Mouse (Mus musculus) midbrain, embryonic 11.5 days (tissue): ENCODE data around the gene C77080. TPM values are rescaled to one million over a fixed set of nuclear protein-coding genes. Genes with fewer than 3 reads are reported as not detected.
A peak's percentile ranks its signal among the peaks of the same experiment; 100 is the strongest.
"Not testable (repeated sequence)": the region's sequence is repeated elsewhere in the genome, so short reads cannot be mapped to it uniquely, and the experiment has no call there.

Source experiments
- ATAC-seq: fragments of 200-750 bp; cut with Nextera tagmentation; 2 replicates; pipeline ENCODE4 v1.8.0; 2017; ENCODE audit warnings: moderate TSS enrichment, moderate library complexity; ENCODE audit not compliant: low FRiP score
- DNase-seq: peaks from one replicate; pipeline ENCODE4 v3.0.0; 2015; ENCODE audit warnings: low spot score; ENCODE audit errors: missing footprints
- H3K27ac ChIP-seq: fragments of 300-500 bp; sonication (generic); 2 replicates; pipeline ENCODE4 v1.5.1; 2014; ENCODE audit warnings: low read depth, low read length
- H3K27me3 ChIP-seq: fragments of 300-500 bp; sonication (generic); 2 replicates; pipeline ENCODE4 v1.6.1; 2014; ENCODE audit warnings: mild to moderate bottlenecking, low read length, moderate library complexity, mixed read lengths; ENCODE audit not compliant: control insufficient read depth, insufficient read depth
- H3K36me3 ChIP-seq: fragments of 300-500 bp; sonication (generic); 2 replicates; pipeline ENCODE4 v1.6.1; 2014; ENCODE audit warnings: mild to moderate bottlenecking, low read length, moderate library complexity, mixed read lengths; ENCODE audit not compliant: control insufficient read depth, insufficient read depth
- H3K4me1 ChIP-seq: fragments of 300-500 bp; sonication (generic); 2 replicates; pipeline ENCODE4 v1.6.1; 2014; ENCODE audit warnings: low read length; ENCODE audit not compliant: control insufficient read depth, insufficient read depth
- H3K4me2 ChIP-seq: fragments of 300-500 bp; sonication (generic); 2 replicates; pipeline ENCODE4 v1.6.1; 2014; ENCODE audit warnings: mild to moderate bottlenecking, moderate library complexity
- H3K4me3 ChIP-seq: fragments of 300-500 bp; sonication (generic); 2 replicates; pipeline ENCODE4 v1.5.1; 2014; ENCODE audit warnings: low read depth, low read length
- H3K9ac ChIP-seq: fragments of 300-500 bp; sonication (generic); 2 replicates; pipeline ENCODE4 v1.6.1; 2014; ENCODE audit warnings: low read length
- H3K9me3 ChIP-seq: fragments of 300-500 bp; sonication (generic); 2 replicates; pipeline ENCODE4 v1.6.1; 2016; ENCODE audit warnings: low read length; ENCODE audit not compliant: control insufficient read depth
- WGBS: fragments of 180-500 bp; shearing (Covaris S2); extraction: QIAGEN DNeasy Blood & Tissue Kit; methylation state at CpG from one replicate; pipeline ENCODE4 v1.1.7; 2014; 5-methylcytosine and 5-hydroxymethylcytosine counted together
- polyA plus RNA-seq: library from polyadenylated mRNA; unstranded; fragments of >200 nt; fragmentation: Nextera tagmentation; extraction: Ambion mirVana; gene quantifications from 2 replicates; pipeline ENCODE4 v1.2.1, GENCODE M21; 2014

Gene C77080
- polyA plus RNA-seq, 1 experiment from 2014 or later: 3.7 TPM

GRCm38 (mm10) chr4:129212486-129212885 lies 48.7 kb downstream of the C77080 start:
- not testable (repeated sequence) for H3K9ac ChIP-seq, H3K4me1 ChIP-seq, H3K4me3 ChIP-seq, DNase-seq, H3K9me3 ChIP-seq, H3K4me2 ChIP-seq, H3K27me3 ChIP-seq, H3K27ac ChIP-seq, ATAC-seq
- peaks cover 37% of the 10 kb centered on the region for H3K36me3 ChIP-seq
- WGBS: 68% methylated on average over 3 of the region's 3 CpGs

- Histone ChIP-seq H3K4me2 (no peak overlapping the region), H3K36me3 (peaks cover 34% of the 10 kb centered on the region), H3K4me1 (no peaks in the 10 kb centered on the region), H3K9ac (no peak overlapping the region), H3K27me3 (no peaks in the 10 kb centered on the region), H3K27ac (no peak overlapping the region), H3K9me3 (no peaks in the 10 kb centered on the region), H3K4me3 (no peak overlapping the region)
- WGBS: 85% methylated on average over 4 of the region's 4 CpGs
- ATAC-seq: no peak
- DNase-seq: no peak
Observed at GRCm38 (mm10) chr4:129211461-129211860, 49.7 kb downstream of the C77080 start.

DNA sequence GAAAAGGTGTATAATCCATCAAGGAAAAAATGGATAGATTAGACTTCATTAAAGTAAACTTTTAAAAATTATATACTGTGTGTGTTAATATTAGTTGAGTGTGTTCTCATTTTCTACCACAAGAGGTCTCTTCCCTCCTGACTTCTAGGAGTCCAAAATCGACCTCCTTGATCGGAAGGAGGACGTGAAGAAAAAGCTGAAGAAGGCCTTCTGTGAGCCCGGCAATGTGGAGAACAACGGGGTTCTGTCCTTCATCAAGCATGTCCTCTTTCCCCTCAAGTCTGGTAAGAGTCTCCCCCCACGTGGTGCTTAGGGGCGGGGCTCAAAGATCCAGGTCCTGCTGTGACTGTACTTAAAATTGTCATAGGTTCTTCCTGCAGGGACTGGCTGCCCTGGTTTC lies 51.7 kb downstream of the C77080 start:
- H3K36me3 ChIP-seq: peaks cover 33% of the 10 kb centered on the region
- H3K4me1 ChIP-seq: no peaks in the 10 kb centered on the region

DNA sequence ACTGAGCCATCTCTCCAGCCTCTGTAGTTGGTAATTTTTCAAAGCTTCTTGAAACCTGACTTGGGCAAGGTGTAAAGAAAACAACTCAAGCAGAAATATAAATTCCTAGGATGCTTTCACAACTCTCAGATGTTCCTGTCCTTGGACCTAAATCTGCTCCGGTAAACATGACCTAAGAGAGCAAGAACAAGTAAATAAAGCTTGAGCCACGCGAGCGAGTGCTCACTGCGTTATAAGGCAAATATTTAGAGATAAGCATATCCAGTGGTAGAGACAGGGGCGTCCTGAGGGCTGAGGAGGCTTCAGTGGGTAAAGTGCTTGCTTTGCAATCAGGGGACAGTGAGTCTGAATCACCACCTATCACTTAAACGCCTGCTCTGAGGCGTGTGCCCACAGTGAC lies 54.4 kb downstream of the C77080 start:
- no peaks in the 10 kb centered on the region for H3K9me3 ChIP-seq
- no peaks in the 10 kb centered on the region for H3K27me3 ChIP-seq
- no peak overlapping the region for H3K4me3 ChIP-seq
- DNase-seq: no peak
- no peak overlapping the region for H3K9ac ChIP-seq
- no peak overlapping the region for H3K4me2 ChIP-seq
- no peaks in the 10 kb centered on the region for H3K4me1 ChIP-seq
- 95% methylated on average over 8 of the region's 8 CpGs for WGBS
- H3K36me3 ChIP-seq: peaks cover 30% of the 10 kb centered on the region
- no peak for ATAC-seq
- H3K27ac ChIP-seq: no peak overlapping the region

More for the DNA sequence above, 51.7 kb downstream of the C77080 start:
- DNase-seq (no peak), ATAC-seq (no peak)
- Histone ChIP-seq H3K9me3 (no peaks in the 10 kb centered on the region), H3K27me3 (no peaks in the 10 kb centered on the region), H3K27ac (no peak overlapping the region), H3K9ac (no peak overlapping the region), H3K4me3 (no peak overlapping the region), H3K4me2 (no peak overlapping the region)
- 67% methylated on average over 7 of the region's 7 CpGs for WGBS

GRCm38 (mm10) chr4:129204655-129205054 lies 56.5 kb downstream of the C77080 start:
- Histone ChIP-seq H3K4me1 (no peaks in the 10 kb centered on the region), H3K4me3 (no peak overlapping the region), H3K36me3 (peaks cover 28% of the 10 kb centered on the region), H3K27me3 (no peaks in the 10 kb centered on the region), H3K27ac (no peak overlapping the region), H3K4me2 (no peak overlapping the region), H3K9ac (no peak overlapping the region), H3K9me3 (no peaks in the 10 kb centered on the region)
- DNase-seq: no peak
- ATAC-seq: no peak
- WGBS: 95% methylated on average over 10 of the region's 10 CpGs

- no peak overlapping the region for H3K9ac ChIP-seq
- no peaks in the 10 kb centered on the region for H3K4me1 ChIP-seq
- no peak overlapping the region for H3K27ac ChIP-seq
- 97% methylated on average over 6 of the region's 6 CpGs for WGBS
- ATAC-seq: no peak
- H3K9me3 ChIP-seq: no peaks in the 10 kb centered on the region
- H3K36me3 ChIP-seq: peaks cover 14% of the 10 kb centered on the region; the same call in 1 of the 2 replicates
- H3K27me3 ChIP-seq: no peaks in the 10 kb centered on the region
- DNase-seq: no peak
- no peak overlapping the region for H3K4me3 ChIP-seq
- no peak overlapping the region for H3K4me2 ChIP-seq
Observed at GRCm38 (mm10) chr4:129197514-129197913, 63.7 kb downstream of the C77080 start.

DNA sequence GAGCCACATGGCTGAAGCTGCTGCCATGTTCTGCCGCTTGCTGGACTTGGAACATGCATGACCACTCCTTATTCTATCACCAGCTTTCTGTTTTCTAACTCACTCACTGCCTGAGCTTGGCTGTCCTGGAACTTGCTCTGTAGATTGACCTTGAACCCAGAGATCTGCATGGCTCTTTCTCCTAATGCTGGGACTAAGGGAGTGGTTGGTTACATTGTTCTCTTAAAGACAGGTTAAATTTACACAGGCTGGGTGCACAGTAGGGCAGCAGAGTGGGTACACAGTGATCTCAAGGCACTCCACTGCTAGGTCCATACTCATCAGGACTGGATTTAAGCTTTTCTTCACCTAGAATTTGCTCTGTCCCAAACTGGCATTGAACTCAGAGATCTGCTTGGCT lies 66.9 kb downstream of the C77080 start:
- Histone ChIP-seq H3K27me3 (no peaks in the 10 kb centered on the region), H3K9me3 (no peaks in the 10 kb centered on the region), H3K36me3 (peaks cover 12% of the 10 kb centered on the region; the same call in 1 of the 2 replicates), H3K4me2 (no peak overlapping the region), H3K9ac (no peak overlapping the region), H3K4me1 (peaks cover 10% of the 10 kb centered on the region), H3K4me3 (no peak overlapping the region), H3K27ac (no peak overlapping the region)
- WGBS: 97% methylated on average over 1 of the region's 1 CpGs
- ATAC-seq (no peak), DNase-seq (no peak)

- Histone ChIP-seq H3K4me1 (peaks cover 13% of the 10 kb centered on the region), H3K4me3 (no peak overlapping the region), H3K9ac (no peak overlapping the region), H3K36me3 (no peaks in the 10 kb centered on the region), H3K27me3 (no peaks in the 10 kb centered on the region), H3K27ac (no peak overlapping the region), H3K4me2 (no peak overlapping the region), H3K9me3 (no peaks in the 10 kb centered on the region)
- 74% methylated on average over 5 of the region's 5 CpGs for WGBS
- DNase-seq (no peak), ATAC-seq (no peak)
Observed at GRCm38 (mm10) chr4:129191691-129192090, 69.5 kb downstream of the C77080 start.

DNA sequence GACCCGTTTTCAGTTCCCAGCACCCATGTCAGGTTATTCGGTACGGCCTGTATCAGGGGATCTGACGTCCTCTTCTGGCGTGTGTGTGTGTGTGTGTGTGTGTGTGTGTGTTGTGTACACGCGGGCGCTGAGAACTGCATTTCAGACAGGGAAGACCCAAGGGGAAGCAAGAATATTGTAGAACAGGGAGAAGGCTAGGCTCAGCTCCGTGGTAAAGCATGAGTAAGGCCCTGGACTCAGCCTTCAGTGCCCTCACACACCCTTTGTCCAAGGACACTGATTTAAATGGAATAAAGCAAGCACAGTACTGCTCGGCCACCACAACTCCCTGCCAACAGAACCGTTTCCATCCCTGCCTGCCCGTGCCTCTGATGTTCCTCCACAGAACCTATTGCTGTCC lies 70.7 kb downstream of the C77080 start:
- 7% methylated on average over 12 of the region's 12 CpGs for WGBS

More for the DNA sequence above, 70.7 kb downstream of the C77080 start:
- peak overlapping the region; percentile 87 for H3K4me3 ChIP-seq
- H3K36me3 ChIP-seq: no peaks in the 10 kb centered on the region
- H3K27ac ChIP-seq: 0 out of 2 replicates have a peak overlapping the region, but pooled peaks have one; percentile 67
- H3K9ac ChIP-seq: peak overlapping the region; percentile 73
- no peaks in the 10 kb centered on the region for H3K27me3 ChIP-seq
- peaks cover 13% of the 10 kb centered on the region for H3K4me1 ChIP-seq
- no peak for DNase-seq
- no peak for ATAC-seq
- H3K4me2 ChIP-seq: peak overlapping the region; percentile 78
- H3K9me3 ChIP-seq: no peaks in the 10 kb centered on the region
